Mouse (Mus musculus) forebrain, embryonic 11.5 days (tissue): Measurements from ENCODE around the gene Rbpms2. TPM values are rescaled to one million over a fixed set of nuclear protein-coding genes. Genes with fewer than 3 reads are reported as not detected.

Experiments used
- ATAC-seq: fragments of 200-750 bp; cut with Nextera tagmentation; replicated peaks from 2 replicates; pipeline ENCODE4 v1.8.0; 2017; ENCODE audit warnings: moderate TSS enrichment; ENCODE audit not compliant: low FRiP score
- DNase-seq: peaks from one replicate; pipeline ENCODE4 v3.0.0-alpha.2; 2017; ENCODE audit warnings: low spot score
- H3K27ac ChIP-seq: fragments of 300-500 bp; sonication (generic); 2 replicates; pipeline ENCODE4 v1.5.1; 2014; ENCODE audit warnings: low read depth, low read length
- H3K27me3 ChIP-seq: fragments of 300-500 bp; sonication (generic); 2 replicates; pipeline ENCODE4 v1.6.1; 2014; ENCODE audit warnings: mild to moderate bottlenecking, low read length, mixed read lengths; ENCODE audit not compliant: control insufficient read depth, insufficient read depth
- H3K36me3 ChIP-seq: fragments of 300-500 bp; sonication (generic); 2 replicates; pipeline ENCODE4 v1.6.1; 2014; ENCODE audit warnings: mild to moderate bottlenecking, low read length, moderate library complexity, mixed read lengths; ENCODE audit not compliant: control insufficient read depth, insufficient read depth
- H3K4me1 ChIP-seq: fragments of 300-500 bp; sonication (generic); replicated peaks from 2 replicates; pipeline ENCODE4 v1.6.1; 2014; ENCODE audit warnings: low read length, mixed read lengths; ENCODE audit not compliant: control insufficient read depth, insufficient read depth
- H3K4me2 ChIP-seq: fragments of 300-500 bp; sonication (generic); 2 replicates; pipeline ENCODE4 v1.6.1; 2014; ENCODE audit warnings: low read depth, mild to moderate bottlenecking, low read length, moderate library complexity, mixed read lengths; ENCODE audit not compliant: severe bottlenecking
- H3K4me3 ChIP-seq: fragments of 300-500 bp; sonication (generic); 2 replicates; pipeline ENCODE4 v1.5.1; 2014; ENCODE audit warnings: low read depth, low read length
- H3K9ac ChIP-seq: fragments of 300-500 bp; sonication (generic); 2 replicates; pipeline ENCODE4 v1.6.1; 2014; ENCODE audit warnings: low read length
- H3K9me3 ChIP-seq: fragments of 300-500 bp; sonication (generic); 2 replicates; pipeline ENCODE4 v1.6.1; 2016; ENCODE audit warnings: low read length, mixed read lengths; ENCODE audit not compliant: control insufficient read depth
- WGBS: fragments of 180-500 bp; shearing (Covaris S2); extraction: QIAGEN DNeasy Blood & Tissue Kit; methylation state at CpG from one replicate; pipeline ENCODE4 v1.1.7; 2014; 5-methylcytosine and 5-hydroxymethylcytosine counted together
- polyA plus RNA-seq: library from polyadenylated mRNA; unstranded; fragments of >200 nt; fragmentation: Nextera tagmentation; extraction: Ambion mirVana; gene quantifications from 2 replicates; pipeline ENCODE4 v1.2.1, GENCODE M21; 2014

Rbpms2 gene
- polyA plus RNA-seq, 1 experiment from 2014 or later = 20.3 TPM

DNA sequence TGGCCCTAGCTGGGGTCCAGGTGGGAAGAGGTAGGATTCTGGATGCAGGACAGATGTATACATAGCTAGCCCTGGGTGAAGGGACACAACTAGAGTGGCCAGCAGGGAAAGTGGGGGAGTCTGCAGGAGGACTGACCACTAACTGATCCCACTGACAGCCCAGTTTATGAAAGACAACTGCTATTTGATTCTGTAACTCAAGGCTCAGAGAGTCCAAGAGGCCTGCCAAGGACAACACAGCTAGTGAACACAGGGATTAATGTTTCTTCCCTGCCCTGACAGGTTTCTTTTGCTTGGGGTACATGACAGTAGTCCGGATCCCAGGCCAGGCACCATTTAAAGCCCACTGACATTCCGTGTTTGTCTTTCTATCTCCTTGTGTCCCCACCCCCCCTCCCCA is 22.3 kb upstream of the Rbpms2 start:
- no peak overlapping the region for H3K9ac ChIP-seq
- ATAC-seq = no peak
- H3K4me3 ChIP-seq = no peak overlapping the region
- no peaks in the 10 kb centered on the region for H3K9me3 ChIP-seq
- H3K27me3 ChIP-seq = no peaks in the 10 kb centered on the region
- WGBS = 47% methylated on average over 2 of the region's 2 CpGs
- no peak overlapping the region for H3K4me2 ChIP-seq
- no peaks in the 10 kb centered on the region for H3K36me3 ChIP-seq
- H3K4me1 ChIP-seq = peaks cover 2% of the 10 kb centered on the region; the same call in 1 of the 2 replicates
- DNase-seq = no peak
- no peak overlapping the region for H3K27ac ChIP-seq

GRCm38 (mm10) chr9:65611969-65612486 is 17.4 kb upstream of the Rbpms2 start:
- DNase-seq (no peak), ATAC-seq (no peak)
- Histone ChIP-seq H3K4me1 (no peaks in the 10 kb centered on the region), H3K27me3 (no peaks in the 10 kb centered on the region), H3K9me3 (no peaks in the 10 kb centered on the region), H3K4me2 (no peak overlapping the region), H3K4me3 (no peak overlapping the region), H3K27ac (no peak overlapping the region), H3K36me3 (no peaks in the 10 kb centered on the region), H3K9ac (no peak overlapping the region)
- 91% methylated on average over 5 of the region's 5 CpGs for WGBS

- H3K36me3 ChIP-seq = no peaks in the 10 kb centered on the region
- DNase-seq (no peak), ATAC-seq (no peak)
- H3K9me3 ChIP-seq = no peaks in the 10 kb centered on the region
- H3K4me2 ChIP-seq = no peak overlapping the region
- no peak overlapping the region for H3K9ac ChIP-seq
- H3K27ac ChIP-seq = no peak overlapping the region
- WGBS = 63% methylated on average over 2 of the region's 2 CpGs
- H3K27me3 ChIP-seq = no peaks in the 10 kb centered on the region
- H3K4me3 ChIP-seq = no peak overlapping the region
- H3K4me1 ChIP-seq = no peaks in the 10 kb centered on the region
Measured at GRCm38 (mm10) chr9:65613098-65613497, 16.4 kb upstream of the Rbpms2 start.

DNA sequence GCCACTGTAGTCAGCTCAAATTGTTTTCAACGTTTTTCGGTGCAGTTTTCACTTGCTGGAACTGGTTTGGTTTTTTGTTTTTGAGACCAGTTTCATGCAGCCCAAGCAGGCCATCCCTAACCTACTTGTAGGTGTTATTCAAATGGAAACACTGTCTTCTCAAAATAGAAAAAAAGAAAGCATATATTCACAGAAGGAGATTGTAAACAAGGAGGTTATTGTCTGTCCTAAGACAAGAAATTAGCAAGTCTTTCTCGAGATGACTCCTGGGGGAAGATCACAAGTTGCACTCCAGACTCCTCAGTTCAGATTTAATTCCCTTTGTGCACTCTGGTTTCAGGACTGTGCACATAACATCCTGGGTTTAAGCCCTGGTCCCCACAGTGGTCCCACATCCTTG is 10.1 kb upstream of the Rbpms2 start:
- H3K27ac ChIP-seq = no peak overlapping the region
- H3K4me2 ChIP-seq = no peak overlapping the region
- H3K27me3 ChIP-seq = no peaks in the 10 kb centered on the region
- H3K9me3 ChIP-seq = no peaks in the 10 kb centered on the region
- no peaks in the 10 kb centered on the region for H3K4me1 ChIP-seq
- no peak for ATAC-seq
- WGBS = 66% methylated on average over 3 of the region's 3 CpGs
- no peak for DNase-seq
- no peak overlapping the region for H3K4me3 ChIP-seq
- no peak overlapping the region for H3K9ac ChIP-seq
- H3K36me3 ChIP-seq = no peaks in the 10 kb centered on the region

DNA sequence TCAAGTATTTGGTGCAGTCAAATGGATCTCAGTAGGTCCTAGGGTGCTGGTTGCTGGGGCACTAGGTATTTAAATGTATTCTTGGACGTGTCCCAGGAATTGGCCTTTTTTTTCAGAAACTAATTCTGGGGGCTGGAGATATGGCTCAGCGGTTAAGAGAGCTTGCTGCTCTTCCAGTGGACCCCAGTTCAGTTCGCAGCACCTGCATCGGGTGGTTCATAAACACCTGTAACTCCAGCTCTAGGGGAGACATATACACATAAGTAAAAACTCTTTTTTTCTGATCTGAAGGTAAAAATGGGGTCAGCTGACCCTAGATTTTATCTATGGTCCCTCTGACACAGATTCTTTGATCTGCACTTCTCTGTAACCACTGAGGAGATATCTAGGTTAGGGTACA is 8.3 kb upstream of the Rbpms2 start:
- no peak overlapping the region for H3K9ac ChIP-seq
- H3K4me2 ChIP-seq = no peak overlapping the region
- no peak for ATAC-seq
- no peaks in the 10 kb centered on the region for H3K9me3 ChIP-seq
- no peaks in the 10 kb centered on the region for H3K4me1 ChIP-seq
- 93% methylated on average over 4 of the region's 4 CpGs for WGBS
- no peaks in the 10 kb centered on the region for H3K36me3 ChIP-seq
- no peak overlapping the region for H3K27ac ChIP-seq
- H3K4me3 ChIP-seq = no peak overlapping the region
- no peaks in the 10 kb centered on the region for H3K27me3 ChIP-seq
- DNase-seq = no peak

DNA sequence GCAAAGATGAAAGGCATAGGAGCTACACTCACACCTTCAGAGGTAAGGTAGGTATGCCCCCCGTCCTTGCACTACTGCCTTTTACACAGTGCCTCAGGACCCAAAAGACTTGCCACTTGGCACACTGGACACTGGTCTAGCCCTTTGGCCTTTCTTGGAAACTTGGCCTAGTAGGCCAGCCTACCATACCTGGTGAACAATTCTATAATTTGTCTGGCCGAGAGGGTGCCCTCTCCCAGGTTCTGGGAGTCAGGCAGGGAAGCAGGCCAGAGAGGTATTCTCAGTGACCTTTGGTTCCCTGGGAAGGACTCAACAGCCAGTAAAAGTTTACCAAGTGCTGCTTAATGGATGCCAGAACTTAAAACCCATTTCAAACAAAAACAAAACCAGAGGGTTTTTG is 7.8 kb upstream of the Rbpms2 start:
- 79% methylated on average over 2 of the region's 2 CpGs for WGBS
- no peak overlapping the region for H3K9ac ChIP-seq
- DNase-seq (no peak), ATAC-seq (no peak)
- H3K36me3 ChIP-seq = no peaks in the 10 kb centered on the region
- H3K27ac ChIP-seq = no peak overlapping the region
- H3K4me2 ChIP-seq = no peak overlapping the region
- H3K27me3 ChIP-seq = no peaks in the 10 kb centered on the region
- no peak overlapping the region for H3K4me3 ChIP-seq
- no peaks in the 10 kb centered on the region for H3K9me3 ChIP-seq
- H3K4me1 ChIP-seq = no peaks in the 10 kb centered on the region

GRCm38 (mm10) chr9:65622826-65623225 is 6.6 kb upstream of the Rbpms2 start:
- WGBS = 94% methylated on average over 5 of the region's 5 CpGs
- DNase-seq (no peak), ATAC-seq (no peak)
- H3K4me2 ChIP-seq = no peak overlapping the region
- no peaks in the 10 kb centered on the region for H3K9me3 ChIP-seq
- H3K4me3 ChIP-seq = no peak overlapping the region
- no peaks in the 10 kb centered on the region for H3K4me1 ChIP-seq
- H3K27me3 ChIP-seq = peaks cover 5% of the 10 kb centered on the region
- H3K36me3 ChIP-seq = no peaks in the 10 kb centered on the region
- H3K9ac ChIP-seq = no peak overlapping the region
- no peak overlapping the region for H3K27ac ChIP-seq

DNA sequence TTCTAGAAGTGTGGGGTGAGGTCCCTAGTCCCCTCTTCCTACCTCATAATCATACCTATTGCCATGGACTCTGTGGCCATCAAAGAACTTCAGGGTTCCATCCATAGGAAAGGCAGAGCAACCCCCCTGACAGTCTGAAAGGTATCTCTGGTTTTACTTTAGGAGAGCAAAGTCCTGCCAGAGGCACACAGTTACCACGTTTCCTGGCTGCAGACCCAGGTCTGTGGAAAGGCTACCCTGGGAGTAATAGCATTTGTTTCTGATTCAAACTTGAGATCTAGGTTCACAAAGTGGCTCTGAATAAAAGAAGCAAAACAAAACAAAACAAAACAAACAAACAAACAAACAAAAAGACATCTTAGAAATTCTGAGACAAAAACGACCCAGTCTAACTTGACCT is 5.2 kb upstream of the Rbpms2 start:
- no peak for ATAC-seq
- no peaks in the 10 kb centered on the region for H3K9me3 ChIP-seq
- 80% methylated on average over 2 of the region's 2 CpGs for WGBS

GRCm38 (mm10) chr9:65629767-65630630 is 551 bp downstream of the Rbpms2 start:
- H3K4me1 ChIP-seq = peaks cover 15% of the 10 kb centered on the region
- H3K36me3 ChIP-seq = no peaks in the 10 kb centered on the region
- H3K27ac ChIP-seq = no peak overlapping the region
- WGBS = under 1% methylated on average over 37 of the region's 83 CpGs
- no peaks in the 10 kb centered on the region for H3K9me3 ChIP-seq
- peaks cover 31% of the 10 kb centered on the region for H3K27me3 ChIP-seq
- DNase-seq (peak; percentile 81), ATAC-seq (peak; percentile 81)
- H3K9ac ChIP-seq = peak overlapping the region; percentile 68
- H3K4me2 ChIP-seq = peak overlapping the region; percentile 100
- H3K4me3 ChIP-seq = peak overlapping the region; percentile 60

More for the DNA sequence above, 5.2 kb upstream of the Rbpms2 start:
- Histone ChIP-seq H3K4me2 (no peak overlapping the region), H3K4me1 (peaks cover 4% of the 10 kb centered on the region; the same call in 1 of the 2 replicates), H3K27me3 (peaks cover 15% of the 10 kb centered on the region), H3K4me3 (no peak overlapping the region), H3K9ac (no peak overlapping the region), H3K27ac (no peak overlapping the region), H3K36me3 (no peaks in the 10 kb centered on the region)
- no peak for DNase-seq
